Mouse (Mus musculus) spleen, adult 2 months (tissue): Measurements from ENCODE around the gene Wfdc11.

Experiments
- CTCF ChIP-seq: fragments of 200-500 bp; IDR thresholded peaks from 2 replicates; pipeline ENCODE4 v1.5.1; 2011; ENCODE audit warnings: mild to moderate bottlenecking, inconsistent platforms; ENCODE audit not compliant: insufficient read depth, insufficient read length, insufficient replicate concordance; ENCODE audit errors: extremely low read depth
- POLR2A ChIP-seq: fragments of 200-500 bp; IDR thresholded peaks from 2 replicates; pipeline ENCODE4 v1.6.1; 2011; ENCODE audit warnings: low read depth, low read length, inconsistent platforms

GRCm38 (mm10) chr2:164715005-164715404 lies 41.1 kb upstream of the Wfdc11 start, which contains the start of gene Spint5:
- TF ChIP-seq POLR2A (no peak), CTCF (no peak)
